Mouse (Mus musculus): Measurements from ENCODE around the gene Nono. TPM values are rescaled to one million over a fixed set of nuclear protein-coding genes. Genes with fewer than 3 reads are reported as not detected.

Nono gene
- total RNA-seq, 4 experiments from 2014 or later: 30.2 to 40.7 (median 37.7) TPM

DNA sequence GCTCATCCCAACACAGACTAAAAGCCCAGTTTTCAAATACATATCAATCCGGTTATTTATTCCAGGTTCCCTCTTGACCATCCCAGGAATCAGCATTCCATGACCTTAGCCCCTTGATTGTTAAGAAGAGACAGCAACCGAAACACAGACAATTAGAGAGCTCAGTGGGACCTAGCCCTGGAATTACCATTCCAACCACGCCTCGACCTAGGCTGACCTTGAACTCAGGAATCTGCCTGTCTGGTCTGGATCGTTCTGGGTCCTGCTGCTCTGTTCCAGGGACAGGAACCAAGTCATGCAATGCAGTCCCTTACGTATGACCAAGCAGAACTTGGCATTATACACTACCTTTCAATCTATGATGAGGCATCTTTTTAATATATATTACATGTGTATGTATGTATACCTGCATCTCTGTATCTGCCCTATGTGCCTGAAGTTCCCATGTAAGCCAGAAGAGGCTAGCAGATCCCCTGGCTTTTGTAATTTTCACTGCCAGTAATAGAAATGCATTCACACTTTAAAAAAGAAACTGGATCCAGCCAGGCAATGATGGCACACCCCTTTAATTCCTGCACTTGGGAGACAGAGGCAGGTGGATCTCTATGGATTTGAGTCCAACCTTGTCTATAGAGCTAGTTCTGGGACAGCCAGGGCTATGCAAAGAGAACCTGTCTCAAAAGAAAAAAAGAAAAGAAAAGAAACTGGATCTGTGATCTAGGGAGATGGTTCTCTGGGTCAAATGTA is 52.7 kb downstream of the Nono start:
- no peak for DNase-seq (ENCODE audit: low spot score in 2 of 2)

DNA sequence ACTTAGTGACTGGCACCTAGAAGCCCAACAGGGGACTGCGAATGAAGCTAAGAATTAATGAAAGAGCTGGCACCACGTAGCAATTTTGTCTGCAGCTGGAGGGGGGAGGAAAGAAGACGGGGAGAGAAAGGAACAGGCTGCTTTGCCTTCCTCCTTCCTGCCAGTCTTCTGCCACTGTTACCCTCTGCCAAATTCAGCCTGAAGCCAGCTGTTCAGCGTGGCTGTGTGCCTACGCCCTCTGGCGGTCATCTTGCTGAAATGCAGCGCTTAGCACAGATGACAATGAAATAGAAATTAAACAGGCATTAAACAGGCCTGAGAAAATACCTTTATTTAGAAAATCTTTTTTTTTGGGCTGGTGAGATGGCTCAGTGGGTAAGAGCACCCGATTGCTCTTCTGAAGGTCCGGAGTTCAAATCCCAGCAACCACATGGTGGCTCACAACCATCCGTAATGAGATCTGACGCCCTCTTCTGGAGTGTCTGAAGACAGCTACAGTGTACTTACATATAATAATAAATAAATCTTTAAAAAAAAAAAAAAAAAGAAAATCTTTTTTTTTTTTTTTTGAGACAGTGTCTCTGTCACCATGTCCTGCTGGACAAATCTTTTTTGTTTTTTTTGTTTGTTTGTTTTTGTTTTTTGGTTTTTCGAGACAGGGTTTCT is 57.5 kb downstream of the Nono start:
- peak; percentile 2 to 10 for DNase-seq (ENCODE audit: low spot score in 2 of 2)

Other genes starting within 250 kb of the Nono start
- 10 to 100 TPM; 28.5 to 35.0 (median 33.6) TPM for gene Snx12, start 206.8 kb upstream of the Nono start, total RNA-seq (2022)
- 100 to 1,000 TPM; 131 to 157 (median 141) TPM for gene Foxo4, start 174.8 kb upstream of the Nono start, total RNA-seq (2022)
- gene Gm614, start 165.3 kb upstream of the Nono start, total RNA-seq (2022): not detected
- 1 to 10 TPM in 2 of 4 experiments, under 1 TPM in 2; 0.87 to 1.4 (median 1.0) TPM for gene Il2rg, start 161.1 kb upstream of the Nono start, total RNA-seq (2022)
- gene Gm20489, start 160.3 kb upstream of the Nono start, total RNA-seq (2022): not detected
- gene Med12, start 155.3 kb upstream of the Nono start, total RNA-seq (2022): 10 to 100 TPM; 12.0 to 19.1 (median 14.3) TPM
- gene Nlgn3, start 130.2 kb upstream of the Nono start, total RNA-seq (2022): under 1 TPM in 2 of 4 experiments, not detected in 2; 0.03 to 0.18 TPM
- gene Gjb1, start 52.9 kb upstream of the Nono start, total RNA-seq (2022): under 1 TPM in 3 of 4 experiments, not detected in 1; 0.17 to 0.35 (median 0.18) TPM
- gene Zmym3, start 8.5 kb upstream of the Nono start, total RNA-seq (2022): 10 to 100 TPM in 2 of 4 experiments, 1 to 10 TPM in 2; 7.7 to 15.5 (median 11.4) TPM
- gene Itgb1bp2, start 19.8 kb downstream of the Nono start, total RNA-seq (2022): 100 to 1,000 TPM; 107 to 143 (median 129) TPM
- gene Taf1, start 103.4 kb downstream of the Nono start, total RNA-seq (2022): 10 to 100 TPM in 1 of 4 experiments, 1 to 10 TPM in 3; 7.0 to 10.3 (median 8.4) TPM
- gene Ogt, start 210.7 kb downstream of the Nono start, total RNA-seq (2022): 10 to 100 TPM; 58.9 to 75.0 (median 72.6) TPM

All from gastrocnemius, adult 8-10 months (tissue).